Mouse (Mus musculus): ENCODE measurements around the gene Gzmk.
"Not testable (repeated sequence)": the region's sequence is repeated elsewhere in the genome, so short reads cannot be mapped to it uniquely, and the experiment has no call there.

Gene Gzmk

DNA sequence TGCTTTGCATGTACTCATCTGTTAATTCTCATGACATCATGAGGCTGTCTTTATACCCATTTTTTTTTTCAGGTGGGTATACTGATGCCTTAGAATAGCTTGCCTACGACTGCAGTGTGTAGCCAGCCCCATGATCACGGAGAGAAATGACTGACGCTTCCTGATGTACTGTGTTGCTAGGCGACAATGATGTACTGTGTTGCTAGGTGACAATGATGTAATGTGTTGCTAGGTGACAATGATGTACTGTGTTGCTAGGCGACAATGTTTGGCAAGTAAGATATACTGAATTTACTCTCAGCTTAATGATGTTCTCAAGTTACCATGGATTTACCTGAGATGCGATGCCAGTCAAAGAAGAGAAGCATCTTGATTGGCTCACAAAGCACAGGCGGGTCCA lies at the start of gene Gzmk:
Gene Gzmk (minus strand): TSS at position 98 of the 400 bp plus-strand sequence.
- DNase-seq (ENCODE audit: low read depth, low spot score): peak; percentile 66

DNA sequence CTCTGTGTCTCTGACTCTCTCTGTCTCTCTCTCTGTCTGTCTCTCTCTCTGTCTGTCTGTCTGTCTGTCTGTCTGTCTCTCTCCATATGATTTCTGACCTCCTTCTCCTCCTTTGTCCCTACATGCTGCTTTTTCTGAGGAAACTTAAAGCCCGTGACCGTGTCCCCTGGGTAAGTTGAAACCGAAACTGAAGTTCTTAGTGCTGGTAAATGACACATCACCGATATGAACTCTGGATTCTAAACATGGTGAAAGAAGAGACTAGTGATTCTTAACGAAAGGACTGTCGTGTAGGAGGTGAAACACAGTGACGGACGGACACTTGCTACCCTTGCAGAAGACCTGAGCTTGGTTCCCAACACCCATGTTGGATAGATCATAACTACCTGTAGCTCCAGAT lies 45.5 kb upstream of the Gzmk start:
- peak; percentile 35 for DNase-seq (ENCODE audit: low read depth, low spot score)

DNA sequence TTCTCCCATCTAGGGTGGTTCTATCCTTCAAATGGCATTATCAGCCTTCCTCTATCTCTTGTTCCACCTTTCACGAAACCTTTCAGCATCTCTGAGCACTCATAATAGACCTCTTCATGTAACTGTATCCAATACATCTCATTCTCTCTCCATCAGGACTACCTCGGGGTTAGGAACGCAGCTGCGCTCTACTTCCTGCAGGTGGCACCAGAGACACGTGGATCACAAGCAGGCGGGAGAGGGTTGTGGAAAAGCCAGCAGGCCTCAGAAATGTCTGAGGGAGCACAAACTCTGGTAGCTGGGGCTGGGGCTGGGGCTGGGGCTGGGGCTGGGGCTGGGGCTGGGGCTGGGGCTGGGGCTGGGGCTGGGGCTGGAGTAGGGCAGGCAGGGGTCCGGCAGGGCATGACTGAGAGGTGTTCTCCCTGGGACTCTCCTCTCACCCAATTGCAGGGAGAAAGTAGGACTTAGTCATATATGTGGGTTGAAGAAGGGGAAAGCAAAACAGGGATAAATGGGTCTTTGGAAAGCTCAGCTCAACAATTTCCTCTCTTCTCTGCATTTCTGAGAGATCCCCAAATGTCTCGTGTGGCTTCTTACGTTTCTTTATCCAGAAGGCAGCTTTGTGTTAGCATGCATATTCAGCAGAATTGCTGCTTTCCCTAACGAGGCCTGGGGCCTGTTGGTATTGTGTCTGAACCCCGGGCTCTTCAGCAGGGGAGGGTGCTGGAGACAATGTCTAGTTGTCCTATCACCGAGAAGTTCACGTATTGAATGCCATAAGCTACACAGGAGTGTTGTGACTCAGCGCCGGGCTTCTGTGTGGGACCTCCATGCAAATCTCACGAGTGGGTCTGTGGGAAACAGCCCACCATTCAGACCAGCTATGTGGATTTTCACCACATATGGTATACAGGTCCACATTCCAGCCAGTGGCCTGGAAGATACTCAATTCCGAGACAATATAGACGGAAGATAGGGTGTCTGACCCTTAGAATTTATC lies 44.4 kb upstream of the Gzmk start:
- peak; percentile 65 for DNase-seq (ENCODE audit: low read depth, low spot score)

GRCm38 (mm10) chr13:113267204-113267603 lies 41.5 kb upstream of the Gzmk start:
- no peak for DNase-seq (ENCODE audit: low read depth, low spot score)

DNA sequence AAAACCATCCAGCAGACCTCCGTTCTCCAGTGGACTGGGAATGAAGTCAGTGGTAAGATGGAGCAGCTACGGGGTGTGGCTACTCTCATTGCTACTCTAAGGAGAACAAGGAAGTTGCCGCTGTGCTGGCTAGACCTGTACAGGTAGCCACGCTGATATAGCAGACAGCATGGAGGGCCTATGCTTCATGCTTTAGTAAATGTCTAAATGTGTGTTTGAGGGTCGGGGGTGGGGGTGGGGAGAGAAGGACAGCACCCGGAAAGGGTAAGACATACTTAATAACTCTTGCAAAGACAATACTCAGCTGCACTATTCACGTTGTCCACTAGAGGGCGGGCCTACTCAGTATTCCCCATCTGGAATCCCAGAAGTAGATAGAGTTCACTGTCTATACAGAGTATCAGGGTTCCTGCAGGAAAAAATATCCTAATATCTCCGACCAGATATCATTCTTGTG lies 40.8 kb upstream of the Gzmk start:
- peak; percentile 63 for DNase-seq (ENCODE audit: low read depth, low spot score)

DNA sequence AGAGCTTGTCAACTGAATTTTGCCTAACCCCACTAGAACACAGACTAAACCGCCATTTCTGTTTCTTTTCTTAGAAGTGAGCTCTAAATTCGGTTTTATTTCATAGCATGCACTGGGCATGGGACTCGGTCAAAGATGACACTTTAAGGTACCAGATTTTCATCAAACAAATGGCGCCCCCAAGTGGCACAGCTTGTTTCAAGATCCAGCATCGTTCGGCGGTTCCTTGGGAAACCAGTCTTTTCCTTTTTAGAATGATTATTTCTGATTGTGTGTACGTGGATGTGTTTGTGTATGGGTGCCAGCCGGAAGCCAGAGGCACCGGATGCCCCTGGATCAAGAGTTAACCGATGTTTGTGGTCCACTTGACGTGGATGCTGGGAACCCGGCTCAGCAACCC lies 39.5 kb upstream of the Gzmk start:
- peak; percentile 26 for DNase-seq (ENCODE audit: low read depth, low spot score)

GRCm38 (mm10) chr13:113262822-113263221 lies 37.1 kb upstream of the Gzmk start:
- DNase-seq (ENCODE audit: low read depth, low spot score): no peak

DNA sequence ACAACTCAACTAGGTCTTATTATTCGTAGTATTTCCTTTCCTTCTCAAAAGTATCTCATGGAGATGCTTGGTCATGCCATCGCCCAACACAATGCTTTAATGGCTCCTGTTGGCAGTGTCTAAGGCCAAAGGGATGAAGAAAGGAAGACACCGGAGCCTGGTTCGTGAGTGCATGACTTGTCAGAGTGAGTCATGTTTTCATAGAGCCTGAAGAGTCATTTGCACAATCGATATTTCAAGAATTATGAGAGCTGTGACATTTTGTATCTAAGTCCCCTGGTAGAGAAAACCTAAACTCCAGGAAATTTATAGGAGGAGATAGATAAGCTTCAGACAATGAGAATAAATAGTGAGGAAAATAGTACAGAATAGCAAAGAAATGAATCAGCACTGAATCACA lies 33.5 kb upstream of the Gzmk start:
- no peak for DNase-seq (ENCODE audit: low read depth, low spot score)

- peak; percentile 23 for DNase-seq (ENCODE audit: low read depth, low spot score)
Observed at GRCm38 (mm10) chr13:113257190-113257589, 31.5 kb upstream of the Gzmk start.

DNA sequence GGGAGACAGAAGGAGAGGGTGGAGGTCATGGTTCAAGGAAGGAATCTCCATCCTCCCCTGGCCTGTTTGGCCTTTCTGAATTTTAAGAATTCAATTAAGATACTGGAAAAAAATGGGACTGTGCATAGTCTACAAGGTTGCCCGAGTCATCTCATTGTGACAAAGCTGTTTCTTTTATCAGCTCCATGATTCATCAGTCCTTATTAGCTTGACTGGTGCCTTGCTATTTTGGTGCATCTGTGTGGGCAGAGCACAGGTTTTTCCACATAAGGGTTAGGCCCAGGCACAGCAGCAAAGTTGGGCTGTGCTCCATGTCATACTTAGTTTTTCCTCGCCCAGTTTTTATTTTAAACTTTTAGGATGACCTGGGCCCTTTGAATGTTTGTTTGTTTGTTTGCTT lies 31.1 kb upstream of the Gzmk start:
- DNase-seq (ENCODE audit: low read depth, low spot score): no peak

- DNase-seq (ENCODE audit: low read depth, low spot score): not testable (repeated sequence)
Observed at GRCm38 (mm10) chr13:113252580-113252979, 26.9 kb upstream of the Gzmk start.

DNA sequence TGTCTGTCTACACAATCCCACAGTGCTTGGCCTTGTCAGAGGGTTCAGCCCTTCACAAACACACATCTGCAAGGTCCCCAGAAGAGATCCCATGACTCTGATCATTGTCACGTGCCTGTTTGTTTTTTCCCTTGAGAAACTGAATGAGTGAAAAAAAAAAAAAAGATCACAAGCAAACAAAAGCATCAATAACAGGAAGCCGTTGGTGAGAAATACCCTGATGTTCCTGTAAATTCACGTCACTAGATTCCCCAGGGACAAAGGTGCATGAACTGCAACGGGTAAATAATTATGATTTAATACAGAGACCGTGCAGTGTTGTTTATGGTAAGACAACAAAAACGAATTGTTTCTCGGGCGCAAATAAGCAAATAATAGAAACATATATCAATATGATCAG lies 19.3 kb upstream of the Gzmk start:
- peak; percentile 58 for DNase-seq (ENCODE audit: low read depth, low spot score)

GRCm38 (mm10) chr13:113242129-113242528 lies 16.4 kb upstream of the Gzmk start:
- DNase-seq (ENCODE audit: low read depth, low spot score): peak; percentile 56

- DNase-seq (ENCODE audit: low read depth, low spot score): peak; percentile 16
Observed at GRCm38 (mm10) chr13:113227666-113228463, 2.2 kb upstream of the Gzmk start.

DNA sequence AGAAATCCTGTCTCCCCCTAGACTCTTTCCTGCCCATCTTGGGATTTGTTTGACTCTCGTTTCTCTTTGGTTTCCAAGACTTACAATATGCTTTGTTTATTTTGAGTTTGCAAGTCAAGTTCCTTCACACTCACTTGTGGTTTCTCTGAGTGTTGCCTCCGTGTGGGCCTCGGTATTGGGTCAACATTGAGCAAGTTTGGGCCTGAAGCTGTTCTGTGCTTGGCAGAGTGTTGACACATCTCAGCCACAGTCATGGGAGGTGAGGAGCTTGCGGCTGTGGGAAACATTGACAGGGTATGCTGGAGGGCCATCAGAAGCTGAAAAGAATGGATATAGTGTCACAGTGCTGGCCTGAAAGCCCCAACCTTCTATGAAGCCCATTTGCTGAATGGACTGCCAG lies 1.4 kb upstream of the Gzmk start:
- DNase-seq (ENCODE audit: low read depth, low spot score): no peak

GRCm38 (mm10) chr13:113224105-113224504 lies 1.6 kb downstream of the Gzmk start:
- DNase-seq (ENCODE audit: low read depth, low spot score): no peak

DNA sequence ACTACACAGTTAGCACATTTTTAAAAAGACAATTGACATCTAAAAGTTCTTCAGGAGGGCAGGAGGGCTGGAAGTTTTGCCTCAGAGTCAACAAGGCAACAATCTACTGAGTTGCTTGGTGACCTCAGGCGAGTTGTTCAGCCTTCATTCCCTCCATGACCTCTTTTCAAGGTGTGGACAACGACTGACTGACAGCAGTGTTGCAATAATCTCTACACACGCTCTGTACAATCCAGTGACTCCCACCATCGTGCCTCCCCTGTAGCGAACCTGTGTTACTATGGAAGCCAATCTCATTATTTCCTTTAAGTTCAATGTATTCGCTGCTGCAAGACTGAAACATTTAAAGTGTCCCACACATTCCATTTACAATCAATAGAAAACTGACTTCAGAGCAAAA lies 3.9 kb downstream of the Gzmk start:
- no peak for DNase-seq (ENCODE audit: low read depth, low spot score)

- DNase-seq (ENCODE audit: low read depth, low spot score): no peak
Observed at GRCm38 (mm10) chr13:113213865-113214264, 11.8 kb downstream of the Gzmk start.

DNA sequence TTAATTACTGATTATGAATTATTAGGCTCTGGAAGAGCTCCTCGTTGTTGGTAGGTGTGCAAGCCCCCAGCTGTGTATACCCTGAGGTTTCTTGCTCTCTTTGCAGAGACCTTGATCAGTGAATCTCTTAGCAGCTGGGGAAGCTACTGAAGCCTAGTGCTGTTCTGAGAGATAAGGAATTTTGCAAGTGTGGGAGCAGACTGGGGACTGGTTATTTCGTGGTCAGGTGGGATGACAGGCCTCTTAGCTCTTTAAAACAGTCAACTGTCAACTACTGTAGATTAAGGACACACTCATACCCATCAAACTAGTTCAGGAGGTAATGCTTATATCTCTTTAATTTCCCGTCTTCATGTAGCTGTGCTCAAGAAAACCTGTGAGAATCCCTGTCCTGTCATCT lies 13.3 kb downstream of the Gzmk start:
- no peak for DNase-seq (ENCODE audit: low read depth, low spot score)

DNA sequence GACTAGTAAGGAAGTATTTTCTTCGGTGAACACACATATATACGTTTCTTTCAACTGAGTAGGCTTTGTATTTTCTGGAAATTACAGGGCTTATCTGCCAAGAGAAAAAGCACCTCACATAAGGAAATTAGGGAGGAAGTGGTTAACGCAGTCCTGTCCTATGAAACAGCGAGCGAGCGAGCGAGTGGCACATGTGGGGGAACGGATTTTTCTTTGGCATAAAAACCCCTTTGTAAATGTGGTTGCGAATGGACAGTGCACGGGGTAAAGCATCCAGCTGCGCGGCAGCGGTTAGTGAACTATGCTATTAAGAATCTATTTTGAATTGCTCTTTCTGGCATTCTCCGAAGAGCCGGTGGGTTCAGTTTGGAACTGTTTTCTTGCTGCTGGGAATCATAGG lies 14.4 kb downstream of the Gzmk start:
- peak; percentile 43 for DNase-seq (ENCODE audit: low read depth, low spot score)

DNA sequence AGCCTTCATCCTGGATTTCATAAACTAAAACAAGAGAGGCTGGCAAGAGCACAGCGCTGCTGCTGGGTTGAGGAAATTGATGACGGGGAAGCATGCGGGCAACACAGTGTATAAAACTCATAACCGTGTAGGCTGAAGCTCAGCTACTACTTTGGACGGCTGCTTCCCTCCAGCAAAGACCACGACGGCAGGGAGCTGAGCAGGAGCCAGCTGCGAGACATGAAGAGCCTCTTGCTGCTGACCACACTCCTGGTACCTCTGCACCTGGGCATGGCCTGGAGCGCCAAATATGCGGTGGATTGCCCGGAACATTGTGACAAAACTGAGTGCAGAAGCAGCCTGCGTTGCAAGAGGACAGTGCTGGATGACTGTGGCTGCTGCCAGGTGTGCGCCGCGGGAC lies 16.1 kb downstream of the Gzmk start, which contains the start of gene Esm1:
Gene Esm1 (plus strand): TSS at position 36 of the 400 bp plus-strand sequence.
- peak; percentile 16 for DNase-seq (ENCODE audit: low read depth, low spot score)

DNA sequence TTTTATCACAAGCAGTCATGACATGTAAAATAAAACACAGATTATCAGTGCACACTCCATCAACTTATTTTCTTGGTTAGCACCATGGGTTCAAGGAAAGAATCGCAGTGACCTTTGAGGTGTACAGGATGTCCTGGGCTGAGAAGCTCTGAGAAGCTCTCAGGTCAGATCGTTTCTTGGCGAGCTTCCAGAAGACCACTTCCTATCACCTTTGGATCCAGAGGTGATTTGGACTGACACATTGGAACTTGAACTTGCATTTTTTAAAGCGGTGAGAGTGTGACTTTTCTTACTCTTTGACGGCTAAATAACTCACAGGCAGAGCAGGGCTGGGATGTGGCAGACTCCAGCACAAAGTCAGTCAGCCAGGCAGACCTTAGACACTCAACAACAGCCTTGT lies 20.4 kb downstream of the Gzmk start:
- no peak for DNase-seq (ENCODE audit: low read depth, low spot score)
